Mouse (Mus musculus): Measurements from ENCODE around the gene Dll1.

GRCm38 (mm10) chr17:15409261-15409660, 32.6 kb upstream of the Dll1 start:
- TF ChIP-seq CTCF (IDR thresholded peaks at IDR 0.05; ENCODE audit: control insufficient read depth, insufficient read depth, insufficient replicate concordance, low read depth, low read length) (no peak), POLR2A (IDR thresholded peaks at IDR 0.05; ENCODE audit: control insufficient read depth, low read depth, low read length) (no peak)

All from testis, adult 2 months (tissue).